Mouse (Mus musculus) Patski (cell line): ENCODE measurements around the gene 1700021F05Rik. TPM values are rescaled to one million over a fixed set of nuclear protein-coding genes. Genes with fewer than 3 reads are reported as not detected.

Experiments
- ATAC-seq: fragments of 100-300 bp; one replicate; pipeline ENCODE4 v1.8.0; 2021
- CTCF ChIA-PET: fragments of 350-600 bp; sonication (Branson Sonifier 250); formaldehyde crosslinking; loops from one replicate; lab custom pipeline; 2022; ENCODE audit warnings: inconsistent platforms; lab: Charles Lee
- POLR2A ChIA-PET: fragments of 350-600 bp; sonication (Branson Sonifier 250); formaldehyde crosslinking; loops from one replicate; lab custom pipeline; 2022; ENCODE audit warnings: antibody characterized with exemption, inconsistent platforms; lab: Charles Lee
- DNase-seq: peaks from one replicate; pipeline ENCODE4 v3.0.0-alpha.2; 2011; ENCODE audit warnings: low read depth, low spot score
- H3K27me3 ChIP-seq: fragments of 371-371 bp; one replicate; pipeline ENCODE4 v1.5.1; 2021
- CTCF ChIP-seq: fragments of 100-300 bp; IDR thresholded peaks from one replicate; pipeline ENCODE4 v1.5.1; 2021
- in situ Hi-C: fragments of 300-500 bp; cut with MboI; formaldehyde crosslinking; loops from 3 replicates; pipeline ENCODE4 v1.11.1; 2018; ENCODE audit warnings: low pct_unique_long_range_greater_than_20kb, mixed read lengths
- polyA plus RNA-seq: library from polyadenylated mRNA; unstranded; gene quantifications from one replicate; pipeline ENCODE4 v1.2.3, GENCODE M21; 2021

Gene 1700021F05Rik
- 70.0 TPM for polyA plus RNA-seq

GRCm38 (mm10) chr10:43540442-43541152, at the start of gene 1700021F05Rik:
1700021F05Rik (minus strand) TSS chr10:43540994.
- in situ Hi-C loops, result no loop called here
- peak; percentile 90 for ATAC-seq
- ChIA-PET CTCF (interaction anchor here (0.9 to 1.8 kb wide), 6 partner anchors 13 to 60 kb away, joined by 4 to 6 read pairs (median 4); no protein-coding TSS in a partner anchor), POLR2A (interaction anchor here (0.7 to 1.3 kb wide), 3 partner anchors 12 to 99 kb away, joined by 4 to 5 read pairs (median 5); no protein-coding TSS in a partner anchor)
- TF ChIP-seq CTCF, result peak; percentile 100
- DNase-seq, result no peak
- H3K27me3 ChIP-seq, result no peaks in the 10 kb centered on the region

DNA sequence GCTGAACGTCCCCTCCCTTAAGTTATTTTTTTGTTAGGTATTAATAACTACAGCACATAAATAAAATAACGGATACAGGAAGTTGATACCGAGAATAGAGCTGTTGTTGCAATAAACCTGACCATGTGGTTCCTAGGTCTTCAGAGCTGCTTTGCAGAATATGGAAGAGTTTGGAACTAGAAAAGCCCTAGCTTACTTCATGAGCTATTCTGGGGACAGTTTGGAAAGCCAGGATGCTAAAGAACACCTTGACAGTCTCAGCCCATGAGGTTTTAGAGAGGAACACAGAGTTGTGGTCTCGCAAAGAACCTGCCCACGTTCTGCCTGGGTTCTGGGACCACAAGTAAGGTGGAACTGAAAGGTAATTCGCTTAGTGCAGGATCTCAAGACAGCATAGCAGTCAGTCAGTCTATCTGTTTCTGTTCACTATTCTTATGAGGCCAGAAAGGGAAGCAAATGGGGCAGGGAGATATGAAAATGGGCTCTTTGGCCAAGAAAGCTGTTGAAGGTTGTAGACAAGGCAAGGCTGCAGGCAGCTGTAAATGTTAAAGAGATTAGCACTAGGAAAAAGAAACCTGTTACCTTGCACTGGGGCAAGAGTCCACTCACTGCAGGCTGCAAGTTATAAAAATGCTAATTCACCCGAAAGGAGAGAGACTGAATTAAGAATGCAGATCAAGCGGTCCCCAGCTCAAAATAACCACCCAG, 47.8 kb upstream of the 1700021F05Rik start:
- ATAC-seq (no peak), DNase-seq (no peak)
- ChIA-PET CTCF (interaction anchor here (1.1 kb wide), 1 partner anchor 104 kb away, joined by 3 read pairs; no protein-coding TSS in a partner anchor), POLR2A (interaction anchor here (1.0 kb wide), 1 partner anchor 8 kb away, joined by 4 read pairs; no protein-coding TSS in a partner anchor)
- in situ Hi-C loops, result no loop called here
- no peaks in the 10 kb centered on the region for H3K27me3 ChIP-seq
- TF ChIP-seq CTCF, result no peak

- ChIA-PET POLR2A (no interaction called here), CTCF (interaction anchor here (1.2 kb wide), 1 partner anchor 15 kb away, joined by 3 read pairs; no protein-coding TSS in a partner anchor)
- H3K27me3 ChIP-seq, result no peaks in the 10 kb centered on the region
- in situ Hi-C loops, result loop anchor here (5.0 kb wide), 3 partner anchors 48 to 148 kb away; no protein-coding TSS in a partner anchor
- no peak for TF ChIP-seq CTCF
- DNase-seq, result no peak
- ATAC-seq, result no peak
Observed at GRCm38 (mm10) chr10:43584538-43584937, 43.7 kb upstream of the 1700021F05Rik start.

DNA sequence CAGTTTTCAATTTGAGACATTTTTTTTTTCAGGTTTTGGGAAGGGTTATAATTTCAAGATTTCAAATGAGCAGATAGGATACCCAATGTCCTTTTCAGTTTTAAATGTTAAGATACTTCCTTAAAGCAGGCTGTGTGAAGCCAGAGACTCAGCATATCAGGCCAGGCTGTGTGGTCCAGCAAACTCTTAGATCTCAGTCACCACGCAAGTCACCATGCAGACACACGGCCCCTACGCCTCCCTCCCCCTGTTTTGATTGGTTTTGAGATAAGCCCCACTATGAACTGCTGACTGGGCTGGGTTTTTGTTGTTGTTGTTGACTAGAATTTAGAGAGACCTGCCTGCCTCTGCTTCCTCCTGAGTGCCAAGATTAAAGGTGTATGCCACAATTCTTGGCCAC, 40.5 kb upstream of the 1700021F05Rik start:
- DNase-seq, result no peak
- ChIA-PET POLR2A (interaction anchor here (0.8 to 3.0 kb wide), 6 partner anchors 24 to 347 kb away, joined by 3 to 12 read pairs (median 3); no protein-coding TSS in a partner anchor), CTCF (interaction anchor here (1.2 kb wide), 1 partner anchor 338 kb away, joined by 3 read pairs; no protein-coding TSS in a partner anchor)
- ATAC-seq, result no peak
- no peak for TF ChIP-seq CTCF
- H3K27me3 ChIP-seq, result no peaks in the 10 kb centered on the region
- in situ Hi-C loops, result loop anchor here (5.0 kb wide), 3 partner anchors 51 to 151 kb away; no protein-coding TSS in a partner anchor

DNA sequence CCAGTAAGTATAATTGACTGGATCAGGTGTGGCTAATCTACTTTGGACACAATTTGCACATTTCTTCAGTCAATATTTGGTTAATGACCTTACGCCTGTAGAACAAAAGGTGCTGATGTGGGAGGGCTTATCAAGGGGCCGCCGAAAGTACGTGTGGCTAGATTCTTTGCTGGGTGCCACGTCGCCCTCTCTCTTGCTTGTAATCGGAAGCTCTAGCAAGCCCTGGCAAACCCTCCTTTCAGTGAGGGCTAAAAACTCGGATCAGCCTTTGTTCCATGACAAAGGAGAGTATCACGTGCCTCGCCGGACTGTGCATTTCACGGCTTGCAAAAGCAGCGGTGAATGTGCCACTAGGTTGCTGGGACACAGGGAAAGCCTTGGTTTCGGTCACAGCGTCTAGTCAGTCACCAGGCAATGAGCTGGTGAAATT, 39.9 kb upstream of the 1700021F05Rik start:
- CTCF ChIA-PET, result interaction anchor here (1.2 to 1.4 kb wide), 3 partner anchors 51 to 339 kb away, joined by 3 to 4 read pairs (median 3); no protein-coding TSS in a partner anchor
- DNase-seq (peak; percentile 28), ATAC-seq (no peak)
- TF ChIP-seq CTCF, result no peak
- POLR2A ChIA-PET, result interaction anchor here (0.8 to 3.0 kb wide), 8 partner anchors 8 to 348 kb away, joined by 3 to 12 read pairs (median 4); no protein-coding TSS in a partner anchor
- in situ Hi-C loops, result loop anchor here (5.0 kb wide), 3 partner anchors 52 to 152 kb away; no protein-coding TSS in a partner anchor
- H3K27me3 ChIP-seq, result no peaks in the 10 kb centered on the region

- DNase-seq (no peak), ATAC-seq (peak; percentile 34)
- TF ChIP-seq CTCF, result no peak
- in situ Hi-C loops, result loop anchor here (5.0 to 10.0 kb wide), 4 partner anchors 53 to 585 kb away; no protein-coding TSS in a partner anchor
- POLR2A ChIA-PET, result interaction anchor here (0.6 to 3.0 kb wide), 12 partner anchors 9 to 380 kb away, joined by 3 to 12 read pairs (median 4); no protein-coding TSS in a partner anchor
- no peaks in the 10 kb centered on the region for H3K27me3 ChIP-seq
- CTCF ChIA-PET, result interaction anchor here (1.0 to 1.4 kb wide), 4 partner anchors 34 to 331 kb away, joined by 3 to 4 read pairs (median 4); no protein-coding TSS in a partner anchor
Observed at GRCm38 (mm10) chr10:43579381-43580261, 38.8 kb upstream of the 1700021F05Rik start.

DNA sequence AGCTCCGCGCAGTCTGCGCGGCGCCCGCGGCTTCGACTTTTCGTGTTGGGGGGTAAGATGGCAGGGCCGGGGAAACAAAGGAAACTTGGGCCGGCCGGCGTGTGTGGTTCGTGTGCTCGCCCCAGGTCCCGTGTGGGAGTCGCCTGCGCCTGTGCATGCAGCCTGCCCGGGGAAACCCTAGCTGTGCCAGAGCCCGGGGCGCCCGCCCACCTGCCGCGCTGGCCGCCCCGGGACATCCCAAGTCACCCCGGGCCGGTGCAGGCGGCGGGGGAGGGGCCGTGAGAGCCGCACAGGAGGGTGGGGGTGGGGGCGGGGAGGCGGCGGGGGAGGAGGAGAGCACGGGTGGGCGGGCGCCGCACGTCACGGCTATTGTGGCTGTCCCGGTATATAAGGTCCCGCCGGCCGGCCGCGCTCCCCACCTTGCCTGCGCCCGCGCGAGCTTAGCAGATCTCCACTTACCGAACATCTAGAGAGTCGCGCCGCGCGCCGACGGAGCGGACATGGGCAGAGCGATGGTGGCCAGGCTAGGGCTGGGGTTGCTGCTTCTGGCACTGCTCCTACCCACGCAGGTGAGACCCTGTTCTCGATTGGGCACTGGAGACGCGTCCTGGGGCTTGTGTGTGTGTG, 38.1 kb upstream of the 1700021F05Rik start:
- ATAC-seq (peak; percentile 66), DNase-seq (no peak)
- CTCF ChIA-PET, result interaction anchor here (1.1 kb wide), 1 partner anchor 46 kb away, joined by 4 read pairs; no protein-coding TSS in a partner anchor
- no peaks in the 10 kb centered on the region for H3K27me3 ChIP-seq
- TF ChIP-seq CTCF, result no peak
- in situ Hi-C loops, result loop anchor here (10.0 kb wide), 1 partner anchor 586 kb away; no protein-coding TSS in a partner anchor
- POLR2A ChIA-PET, result interaction anchor here (0.6 to 3.0 kb wide), 7 partner anchors 27 to 321 kb away, joined by 3 to 12 read pairs (median 4); no protein-coding TSS in a partner anchor

DNA sequence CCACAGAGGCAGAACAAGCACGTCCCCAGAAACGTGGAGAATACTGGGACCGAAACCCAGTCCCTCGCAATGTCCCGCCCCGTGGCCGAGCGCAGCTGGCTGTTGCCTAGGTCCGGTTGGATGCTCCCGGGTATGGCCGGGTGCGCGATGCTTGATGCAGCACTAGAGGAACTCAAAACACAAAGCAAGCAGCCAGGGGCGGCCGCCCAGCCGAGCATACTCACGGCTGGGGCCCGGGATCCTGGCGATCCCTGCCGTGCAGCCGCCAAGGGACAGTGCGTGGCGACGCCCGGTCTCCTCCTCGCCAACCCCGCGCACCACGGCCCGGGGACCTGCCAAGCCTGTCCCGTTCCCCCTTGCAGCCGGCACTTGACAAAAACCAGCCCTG, 37.6 kb upstream of the 1700021F05Rik start:
- peak; percentile 30 for ATAC-seq
- peak; percentile 27 for DNase-seq
- POLR2A ChIA-PET, result interaction anchor here (0.6 to 3.0 kb wide), 6 partner anchors 27 to 321 kb away, joined by 3 to 12 read pairs (median 4); no protein-coding TSS in a partner anchor
- TF ChIP-seq CTCF, result no peak
- CTCF ChIA-PET, result no interaction called here
- in situ Hi-C loops, result loop anchor here (10.0 kb wide), 1 partner anchor 586 kb away; no protein-coding TSS in a partner anchor
- H3K27me3 ChIP-seq, result no peaks in the 10 kb centered on the region
